Mouse (Mus musculus): ENCODE data around the gene Chrm3.

Chrm3 gene

GRCm38 (mm10) chr13:10236279-10236678, 124.4 kb downstream of the Chrm3 start:
- DNase-seq (ENCODE audit: low spot score in 2 of 2), result no peak

- DNase-seq (ENCODE audit: low spot score in 2 of 2), result no peak
Measured at GRCm38 (mm10) chr13:10235391-10236169, 125.1 kb downstream of the Chrm3 start.

- no peak for DNase-seq (ENCODE audit: low spot score in 2 of 2)
Measured at GRCm38 (mm10) chr13:10220403-10220802, 140.2 kb downstream of the Chrm3 start.

- no peak for DNase-seq (ENCODE audit: low spot score in 2 of 2)
Measured at GRCm38 (mm10) chr13:10212112-10212511, 148.5 kb downstream of the Chrm3 start.

GRCm38 (mm10) chr13:10210522-10211244, 150.0 kb downstream of the Chrm3 start:
- DNase-seq (ENCODE audit: low spot score in 2 of 2), result no peak

- no peak for DNase-seq (ENCODE audit: low spot score in 2 of 2)
Measured at GRCm38 (mm10) chr13:10199206-10199956, 161.3 kb downstream of the Chrm3 start.

GRCm38 (mm10) chr13:10189829-10190228, 170.8 kb downstream of the Chrm3 start:
- DNase-seq (ENCODE audit: low spot score in 2 of 2), result no peak

- DNase-seq (ENCODE audit: low spot score in 2 of 2), result no peak
Measured at GRCm38 (mm10) chr13:10187926-10188325, 172.7 kb downstream of the Chrm3 start.

- no peak for DNase-seq (ENCODE audit: low spot score in 2 of 2)
Measured at GRCm38 (mm10) chr13:10183837-10184236, 176.8 kb downstream of the Chrm3 start.

GRCm38 (mm10) chr13:10182756-10183155, 177.9 kb downstream of the Chrm3 start:
- DNase-seq (ENCODE audit: low spot score in 2 of 2), result no peak

- DNase-seq (ENCODE audit: low spot score in 2 of 2), result no peak
Measured at GRCm38 (mm10) chr13:10170529-10170928, 190.1 kb downstream of the Chrm3 start.

- no peak for DNase-seq (ENCODE audit: low spot score in 2 of 2)
Measured at GRCm38 (mm10) chr13:10163354-10163753, 197.3 kb downstream of the Chrm3 start.

GRCm38 (mm10) chr13:10157496-10157895, 203.2 kb downstream of the Chrm3 start:
- DNase-seq (ENCODE audit: low spot score in 2 of 2), result no peak

- DNase-seq (ENCODE audit: low spot score in 2 of 2), result no peak
Measured at GRCm38 (mm10) chr13:10140573-10140972, 220.1 kb downstream of the Chrm3 start.

GRCm38 (mm10) chr13:10138878-10139277, 221.8 kb downstream of the Chrm3 start:
- DNase-seq (ENCODE audit: low spot score in 2 of 2), result no peak

GRCm38 (mm10) chr13:10131064-10131463, 229.6 kb downstream of the Chrm3 start:
- no peak for DNase-seq (ENCODE audit: low spot score in 2 of 2)

GRCm38 (mm10) chr13:10112211-10112610, 248.4 kb downstream of the Chrm3 start:
- no peak for DNase-seq (ENCODE audit: low spot score in 2 of 2)

GRCm38 (mm10) chr13:10109542-10109941, 251.1 kb downstream of the Chrm3 start:
- no peak for DNase-seq (ENCODE audit: low spot score in 2 of 2)

GRCm38 (mm10) chr13:10107331-10107730, 253.3 kb downstream of the Chrm3 start:
- DNase-seq (ENCODE audit: low spot score in 2 of 2), result no peak

- no peak for DNase-seq (ENCODE audit: low spot score in 2 of 2)
Measured at GRCm38 (mm10) chr13:10090778-10091177, 269.9 kb downstream of the Chrm3 start.

- no peak for DNase-seq (ENCODE audit: low spot score in 2 of 2)
Measured at GRCm38 (mm10) chr13:10086336-10086735, 274.3 kb downstream of the Chrm3 start.

GRCm38 (mm10) chr13:10081896-10082426, 278.7 kb downstream of the Chrm3 start:
- DNase-seq (ENCODE audit: low spot score in 2 of 2), result no peak
